Mouse (Mus musculus) C2C12 (cell line): ENCODE data around the gene Myo3b. TPM values are rescaled to one million over a fixed set of nuclear protein-coding genes. Genes with fewer than 3 reads are reported as not detected.

Experiments used
- H3K27me3 ChIP-seq: one replicate; pipeline ENCODE4 v1.6.1; 2011; ENCODE audit not compliant: control insufficient read depth, insufficient read depth, insufficient read length
- H3K36me3 ChIP-seq: one replicate; pipeline ENCODE4 v1.6.1; 2011; ENCODE audit not compliant: control insufficient read depth, insufficient read depth
- H3K4me3 ChIP-seq: one replicate; pipeline ENCODE4 v1.5.1; 2011; ENCODE audit warnings: mild to moderate bottlenecking, control low read depth; ENCODE audit not compliant: poor library complexity, insufficient read depth, severe bottlenecking
- H3K79me2 ChIP-seq: one replicate; pipeline ENCODE4 v1.6.1; 2011; ENCODE audit not compliant: control insufficient read depth, insufficient read depth
- H3K79me3 ChIP-seq: one replicate; pipeline ENCODE4 v1.6.1; 2011; ENCODE audit warnings: low read depth, control low read depth
- H3ac ChIP-seq: one replicate; pipeline ENCODE3; 2011; ENCODE audit warnings: low read depth; ENCODE audit not compliant: control insufficient read depth, insufficient read length
- CEBPB ChIP-seq: IDR thresholded peaks from one replicate; pipeline ENCODE4 v1.6.1; 2011; ENCODE audit warnings: low read depth, mild to moderate bottlenecking, control low read depth, moderate library complexity
- CTCF ChIP-seq: IDR thresholded peaks from one replicate; pipeline ENCODE4 v1.5.1; 2011; ENCODE audit not compliant: control insufficient read depth, insufficient read depth, insufficient read length
- FOSL1 ChIP-seq: IDR thresholded peaks from one replicate; pipeline ENCODE4 v1.8.0; 2011; ENCODE audit warnings: mild to moderate bottlenecking, low read length; ENCODE audit not compliant: poor library complexity, insufficient read depth, severe bottlenecking
- MAX ChIP-seq: IDR thresholded peaks from one replicate; pipeline ENCODE4 v1.6.1; 2011; ENCODE audit warnings: mild to moderate bottlenecking, control low read depth
- MYOD1 ChIP-seq: IDR thresholded peaks from one replicate; pipeline ENCODE4 v1.6.1; 2011; ENCODE audit warnings: low read depth; ENCODE audit not compliant: control insufficient read depth, insufficient read length
- MYOG ChIP-seq: IDR thresholded peaks from one replicate; pipeline ENCODE4 v1.6.1; 2011; ENCODE audit not compliant: control insufficient read depth, insufficient read length; ENCODE audit errors: extremely low read depth
- USF1 ChIP-seq: IDR thresholded peaks from one replicate; pipeline ENCODE4 v1.6.1; 2011; ENCODE audit warnings: low read depth, mild to moderate bottlenecking, control low read depth, moderate library complexity
- polyA plus RNA-seq: library from polyadenylated mRNA; unstranded; fragments of >200 nt; fragmentation: generic; extraction: Trizol; gene quantifications from one replicate; pipeline ENCODE4 v1.2.1, GENCODE M21; 2012; ENCODE audit warnings: missing spikeins

Myo3b gene
- polyA plus RNA-seq, 1 experiment, result 0.11 TPM

DNA sequence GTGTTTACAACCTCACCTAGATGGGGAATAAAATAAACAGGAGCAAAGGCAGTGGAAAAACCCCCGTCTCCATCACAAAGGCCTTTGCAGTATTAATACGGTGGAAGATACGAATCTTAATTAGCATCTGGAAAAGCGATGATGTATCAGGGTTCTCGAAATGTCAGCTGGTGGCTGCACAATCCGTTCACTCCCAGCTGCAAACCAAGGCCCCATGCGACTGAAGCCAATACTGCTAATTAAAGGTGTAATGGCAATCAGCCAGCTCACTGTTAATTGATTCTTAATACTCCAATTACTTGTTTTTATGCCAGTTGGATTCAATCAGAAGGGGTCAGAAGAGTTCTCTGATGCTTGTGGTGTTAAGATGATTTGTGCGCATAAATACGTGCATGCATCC is 14.9 kb downstream of the Myo3b start:
- TF ChIP-seq FOSL1 (no peak), MYOG (no peak), CTCF (no peak), USF1 (no peak), MYOD1 (no peak), CEBPB (no peak), MAX (no peak)
- Histone ChIP-seq H3K36me3 (no peaks in the 10 kb centered on the region), H3K79me2 (no peaks in the 10 kb centered on the region), H3K79me3 (no peaks in the 10 kb centered on the region), H3ac (no peak overlapping the region), H3K27me3 (peaks cover 29% of the 10 kb centered on the region), H3K4me3 (no peak overlapping the region)

DNA sequence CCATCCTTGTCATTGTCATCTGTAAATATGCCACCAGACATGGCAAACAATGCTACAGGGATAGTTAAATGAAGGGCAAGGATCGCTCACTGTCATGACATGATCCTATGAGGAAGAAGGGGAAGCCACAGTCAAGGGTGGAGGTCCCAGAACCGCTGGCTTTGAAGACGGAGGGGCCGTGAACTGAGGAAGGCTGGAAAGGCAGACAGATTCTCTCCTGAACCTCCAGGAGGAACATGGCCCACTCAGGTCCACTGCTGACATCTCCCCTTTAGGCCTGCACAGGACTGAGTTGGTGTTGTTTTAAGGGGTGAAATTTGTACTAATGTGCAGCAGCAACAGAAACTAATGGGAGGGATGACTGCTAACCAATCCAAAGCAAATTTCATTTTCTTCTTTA is 19.3 kb downstream of the Myo3b start:
- no peak for TF ChIP-seq USF1
- no peak for TF ChIP-seq FOSL1
- TF ChIP-seq MYOD1, result no peak
- TF ChIP-seq MAX, result no peak
- no peak for TF ChIP-seq CTCF
- no peak for TF ChIP-seq CEBPB
- TF ChIP-seq MYOG, result no peak

DNA sequence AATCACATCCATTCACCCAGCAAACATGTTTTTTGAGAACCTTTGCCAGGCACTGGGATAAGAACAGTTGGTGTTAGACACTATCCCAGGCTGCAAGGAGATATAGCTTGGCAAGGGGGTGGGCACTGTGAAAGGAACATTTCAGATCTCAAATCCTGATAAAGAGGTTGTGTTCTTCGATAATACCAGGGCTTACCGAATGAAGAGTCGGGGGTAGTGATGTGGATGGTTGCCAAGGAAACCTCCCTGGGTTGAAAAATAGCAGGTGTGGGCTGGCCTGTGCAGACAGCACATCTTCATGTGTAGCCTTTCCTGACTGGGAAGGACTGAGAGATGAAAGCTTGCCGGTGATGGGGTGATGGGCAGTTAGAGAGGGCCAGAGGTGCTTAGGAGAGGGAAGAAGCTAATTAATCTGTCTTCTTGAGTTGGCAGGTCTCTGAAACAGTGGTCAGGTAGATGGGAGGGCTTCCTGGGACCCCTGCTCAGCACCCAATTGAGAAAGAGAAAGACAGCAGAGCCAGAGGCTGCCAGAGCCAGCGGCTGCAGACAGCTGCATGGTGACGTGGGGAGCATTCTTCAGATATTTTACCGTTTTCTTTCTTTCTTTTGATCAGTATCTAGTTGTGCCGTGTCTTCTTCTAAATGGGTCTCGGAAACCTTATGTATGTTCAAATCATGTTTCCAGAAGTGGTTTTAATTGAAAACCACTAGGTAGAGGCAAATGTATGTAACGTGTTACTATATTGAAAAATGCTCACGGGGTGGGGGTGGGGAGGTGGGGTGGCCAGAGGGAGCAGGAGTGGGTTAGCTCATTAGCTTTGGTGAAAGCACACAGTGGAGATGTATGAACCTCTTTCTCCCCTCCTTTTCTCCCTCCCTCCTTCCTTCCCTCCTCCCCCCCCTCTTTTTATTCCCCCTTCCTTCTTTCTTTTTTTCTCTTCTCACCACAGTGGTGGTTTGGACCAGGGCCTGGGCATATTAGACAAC is 21.7 kb downstream of the Myo3b start:
- Histone ChIP-seq H3K79me3 (no peaks in the 10 kb centered on the region), H3K27me3 (peaks cover 36% of the 10 kb centered on the region), H3K4me3 (no peak overlapping the region), H3ac (no peak overlapping the region), H3K79me2 (no peaks in the 10 kb centered on the region), H3K36me3 (no peaks in the 10 kb centered on the region)
- no peak for TF ChIP-seq MYOG
- no peak for TF ChIP-seq FOSL1
- no peak for TF ChIP-seq USF1
- TF ChIP-seq CEBPB, result no peak
- TF ChIP-seq MYOD1, result no peak
- no peak for TF ChIP-seq MAX
- TF ChIP-seq CTCF, result no peak

More for the DNA sequence above, 19.3 kb downstream of the Myo3b start:
- H3K27me3 ChIP-seq, result peaks cover 35% of the 10 kb centered on the region
- no peaks in the 10 kb centered on the region for H3K79me2 ChIP-seq
- H3ac ChIP-seq, result no peak overlapping the region
- no peak overlapping the region for H3K4me3 ChIP-seq
- H3K36me3 ChIP-seq, result no peaks in the 10 kb centered on the region
- H3K79me3 ChIP-seq, result no peaks in the 10 kb centered on the region

DNA sequence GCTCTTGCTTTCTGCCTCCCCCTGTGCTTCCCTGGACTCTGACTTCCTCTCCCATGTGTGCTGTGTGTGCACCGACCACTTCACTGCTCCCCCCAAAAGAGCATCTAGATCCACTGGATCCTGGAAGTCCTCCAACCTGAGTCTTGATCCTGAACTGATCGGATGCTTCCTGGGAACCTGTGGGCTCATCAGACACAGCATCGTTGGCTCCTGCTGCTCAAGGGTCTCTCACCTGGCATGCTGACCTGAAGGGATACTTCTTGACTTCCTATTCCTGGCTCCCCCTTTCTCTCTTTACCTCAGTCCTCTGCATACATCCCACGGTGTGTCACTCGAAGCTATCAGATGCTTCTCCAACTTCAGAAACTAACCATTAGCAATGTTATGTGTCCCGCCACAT is 26.2 kb downstream of the Myo3b start:
- Histone ChIP-seq H3K36me3 (no peaks in the 10 kb centered on the region), H3ac (no peak overlapping the region), H3K4me3 (no peak overlapping the region), H3K27me3 (peaks cover 37% of the 10 kb centered on the region), H3K79me3 (no peaks in the 10 kb centered on the region), H3K79me2 (no peaks in the 10 kb centered on the region)
- TF ChIP-seq FOSL1 (no peak), MYOD1 (no peak), USF1 (no peak), MAX (no peak), CEBPB (no peak), CTCF (no peak), MYOG (no peak)

DNA sequence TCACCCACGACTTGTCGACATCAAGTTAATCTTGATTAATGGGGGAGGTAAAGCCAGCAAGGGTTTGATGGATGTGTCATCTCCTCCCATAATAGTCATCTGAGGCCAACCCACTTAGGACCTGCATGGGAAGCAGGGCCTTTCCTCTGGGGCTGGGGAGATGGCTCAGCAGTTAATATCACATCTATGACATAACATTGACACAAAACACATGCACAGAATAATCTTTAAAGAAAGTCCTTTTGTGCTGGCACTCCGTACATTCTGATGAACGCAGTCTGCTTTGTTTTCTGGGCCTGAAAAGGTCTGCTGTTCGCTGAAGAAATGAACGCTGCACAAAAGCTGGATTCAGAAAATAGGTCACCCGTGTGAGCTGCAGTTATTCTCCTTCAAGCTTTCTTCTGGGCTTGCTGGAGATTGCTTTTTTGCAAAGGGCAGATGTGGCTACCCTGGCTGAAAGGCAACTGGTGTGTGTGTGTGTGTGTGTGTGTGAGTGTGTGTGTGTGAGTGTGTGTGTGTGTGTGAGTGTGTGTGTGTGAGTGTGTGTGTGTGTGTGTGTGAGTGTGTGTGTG is 26.9 kb downstream of the Myo3b start:
- no peaks in the 10 kb centered on the region for H3K79me2 ChIP-seq
- TF ChIP-seq MAX (no peak), USF1 (no peak), MYOG (no peak), CTCF (no peak), FOSL1 (no peak), CEBPB (no peak), MYOD1 (no peak)
- peaks cover 32% of the 10 kb centered on the region for H3K27me3 ChIP-seq
- no peaks in the 10 kb centered on the region for H3K36me3 ChIP-seq
- no peak overlapping the region for H3K4me3 ChIP-seq
- H3ac ChIP-seq, result no peak overlapping the region
- no peaks in the 10 kb centered on the region for H3K79me3 ChIP-seq
